Mouse (Mus musculus) small intestine, adult 2 months (tissue): Measurements from ENCODE around the gene Slc6a17.

Experiments
- CTCF ChIP-seq: fragments of 200-500 bp; IDR thresholded peaks from 2 replicates; pipeline ENCODE4 v1.5.1; 2012; ENCODE audit warnings: low read depth, mild to moderate bottlenecking, control low read depth, inconsistent platforms, low read length, moderate library complexity, mixed read lengths; ENCODE audit not compliant: insufficient replicate concordance, insufficient read length; ENCODE audit errors: extremely low read depth
- POLR2A ChIP-seq: fragments of 200-500 bp; IDR thresholded peaks from 2 replicates; pipeline ENCODE4 v1.6.1; 2012; ENCODE audit warnings: low read depth, mild to moderate bottlenecking, control low read depth, inconsistent platforms, low read length, moderate library complexity

DNA sequence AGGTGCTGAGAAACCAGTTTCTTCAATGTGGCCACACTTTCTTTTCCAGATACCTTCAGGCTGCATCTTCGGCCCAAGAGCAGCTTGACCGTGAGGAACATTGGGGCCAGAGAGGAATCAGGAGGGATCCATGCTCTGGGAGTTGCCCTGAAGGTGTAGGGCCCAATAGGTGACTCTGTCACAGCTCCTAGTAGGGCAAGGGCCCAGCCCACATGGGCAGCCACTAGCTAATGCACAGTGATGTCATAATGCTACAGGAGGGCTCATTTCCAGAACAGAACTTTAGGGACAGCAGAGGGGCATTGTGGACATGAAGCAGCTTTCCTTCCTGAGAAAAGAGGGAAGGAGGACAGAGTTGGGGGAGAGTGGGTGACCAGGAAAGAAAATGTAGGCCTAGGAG lies 37.0 kb upstream of the Slc6a17 start, which contains the start of gene Ubl4b:
- no peak for TF ChIP-seq CTCF
- no peak for TF ChIP-seq POLR2A
